Mouse (Mus musculus): ENCODE data around the gene Pcdh15.

Pcdh15 gene

GRCm38 (mm10) chr10:74023091-74023490 lies 923.9 kb downstream of the Pcdh15 start:
- no peak for DNase-seq

- DNase-seq: no peak
Measured at GRCm38 (mm10) chr10:74053059-74053458, 953.9 kb downstream of the Pcdh15 start.

DNA sequence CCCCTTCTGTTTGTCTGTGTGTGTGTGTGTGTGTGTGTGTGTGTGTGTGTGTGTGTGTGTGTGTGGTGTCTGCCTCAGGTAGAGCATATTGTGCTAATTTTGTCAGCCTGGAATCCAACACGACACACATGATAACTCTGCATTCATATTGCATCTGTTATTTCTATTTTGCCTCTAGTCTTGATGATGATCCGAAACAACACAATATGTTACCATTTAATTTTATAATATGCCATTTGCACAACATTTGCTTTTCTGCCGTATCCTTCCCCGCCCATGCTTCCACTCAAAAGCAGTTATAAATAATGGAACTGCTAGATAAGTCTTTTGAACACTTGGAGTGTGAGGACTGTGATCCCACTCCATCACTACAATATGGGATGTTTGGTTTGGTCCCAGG lies 987.5 kb downstream of the Pcdh15 start:
- no peak for DNase-seq

GRCm38 (mm10) chr10:74098296-74098695 lies 999.2 kb downstream of the Pcdh15 start:
- DNase-seq: no peak

DNA sequence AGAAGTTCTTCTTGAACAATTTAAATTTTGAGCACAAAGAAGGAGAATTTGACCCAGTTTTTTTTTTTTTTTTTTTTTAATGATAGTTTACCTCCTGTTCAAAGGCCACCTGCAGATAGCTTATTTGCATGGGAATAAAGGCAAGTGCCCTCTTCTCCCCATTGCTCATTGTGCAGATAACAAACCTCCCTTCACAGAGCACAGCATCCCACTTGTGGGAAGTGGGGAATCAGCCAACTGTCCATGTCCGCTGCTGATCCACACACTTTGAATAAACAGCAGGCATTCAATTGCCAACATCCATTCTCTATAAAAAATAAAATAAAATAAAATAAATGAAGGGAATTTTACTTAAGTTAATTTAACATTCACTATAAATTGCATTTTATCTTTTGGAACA lies 1015.0 kb downstream of the Pcdh15 start:
- no peak for DNase-seq

DNA sequence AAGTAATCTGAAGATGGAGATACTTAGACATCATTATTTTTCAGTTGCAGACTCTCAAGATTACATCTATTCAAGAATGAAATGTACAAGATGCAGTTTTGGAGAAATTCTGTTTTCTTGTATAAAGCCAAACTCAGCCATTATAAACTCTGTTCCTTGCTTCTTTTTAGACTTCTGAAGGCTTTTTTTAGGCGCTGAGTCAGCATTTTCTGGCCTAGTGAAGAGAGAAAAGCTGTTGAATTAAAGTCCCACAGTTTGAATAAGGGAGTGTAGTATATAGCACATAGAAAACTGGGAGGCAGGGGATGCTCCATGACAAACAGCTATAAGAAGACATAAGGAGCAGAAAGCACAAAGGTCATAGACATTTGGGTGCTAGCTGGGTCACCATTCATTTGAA lies 1017.7 kb downstream of the Pcdh15 start:
- no peak for DNase-seq

DNA sequence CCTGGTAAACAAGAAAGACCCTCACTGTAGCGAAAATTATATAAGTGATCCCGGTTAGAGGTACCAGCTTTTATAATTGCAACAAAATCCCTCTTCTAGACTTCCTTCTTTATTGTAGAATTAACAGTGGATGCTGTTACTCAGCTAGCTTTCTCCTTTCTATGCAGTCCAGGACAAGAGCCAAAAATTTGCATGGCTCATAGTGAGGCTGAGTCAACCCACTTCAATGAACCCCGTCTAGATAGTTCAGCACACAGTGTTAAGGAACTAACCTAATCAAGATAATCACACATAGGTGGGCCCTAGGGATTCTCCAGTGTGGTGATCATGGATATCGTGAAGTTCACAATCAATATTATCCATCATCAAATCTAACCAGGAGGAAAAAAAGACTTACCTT lies 1024.3 kb downstream of the Pcdh15 start:
- no peak for DNase-seq

GRCm38 (mm10) chr10:74129192-74129591 lies 1030.0 kb downstream of the Pcdh15 start:
- DNase-seq: no peak

DNA sequence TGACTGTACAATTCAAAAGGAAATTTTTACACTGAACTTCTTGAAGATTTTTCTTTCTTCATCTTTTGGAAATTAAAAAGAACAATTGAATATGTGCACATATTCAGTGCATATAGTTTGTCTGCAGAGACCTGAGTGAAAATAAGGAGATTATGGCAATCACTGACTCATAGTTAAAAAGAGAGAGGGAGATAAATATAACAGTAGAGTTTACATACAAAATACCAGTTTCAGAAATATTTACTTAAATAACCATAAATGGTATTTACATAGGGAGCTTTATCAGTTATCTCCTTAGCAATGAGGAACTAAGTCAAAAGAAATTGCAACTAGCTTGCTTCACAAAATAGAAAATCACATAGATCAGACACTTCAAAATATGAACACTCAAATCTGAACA lies 1030.5 kb downstream of the Pcdh15 start:
- DNase-seq: no peak

DNA sequence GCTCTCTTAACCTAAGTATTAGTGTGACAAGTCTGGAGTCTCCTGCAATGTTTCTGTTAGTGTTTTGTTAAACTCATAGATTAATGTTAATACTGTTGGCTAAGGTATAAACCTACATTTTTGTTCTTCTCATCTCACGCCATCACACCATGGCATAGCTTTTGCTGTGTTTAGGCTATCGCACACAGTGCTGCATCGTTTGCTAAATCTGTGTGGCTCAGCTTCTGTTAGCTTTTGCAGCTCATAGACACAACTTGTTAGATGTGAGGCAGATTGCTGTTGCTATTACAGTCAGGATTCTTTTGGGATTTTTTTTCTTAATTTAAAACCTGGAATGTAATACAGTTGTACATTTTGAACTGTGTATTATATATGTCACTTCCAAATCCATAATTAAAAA lies 1031.7 kb downstream of the Pcdh15 start:
- no peak for DNase-seq

DNA sequence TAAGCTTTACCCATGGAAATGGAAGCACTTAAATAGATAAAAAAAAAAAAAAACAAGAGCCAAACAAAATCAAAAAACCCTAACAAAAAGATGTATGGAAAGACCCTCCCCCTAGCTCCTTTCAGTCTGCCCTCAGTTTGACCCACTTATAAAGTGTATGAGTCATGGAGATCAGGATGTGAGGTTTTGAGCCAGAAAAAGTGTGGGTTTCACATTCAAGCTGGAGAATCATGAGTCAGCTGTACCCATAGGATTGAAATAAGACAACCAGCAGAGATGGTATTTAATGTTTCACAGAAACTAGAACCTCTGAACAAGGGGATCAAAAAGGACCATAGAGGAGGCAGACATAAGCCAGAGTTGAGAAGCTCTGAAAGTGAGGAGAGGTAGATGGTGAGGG lies 1048.8 kb downstream of the Pcdh15 start:
- no peak for DNase-seq

GRCm38 (mm10) chr10:74181921-74182320 lies 1082.8 kb downstream of the Pcdh15 start:
- DNase-seq: no peak

DNA sequence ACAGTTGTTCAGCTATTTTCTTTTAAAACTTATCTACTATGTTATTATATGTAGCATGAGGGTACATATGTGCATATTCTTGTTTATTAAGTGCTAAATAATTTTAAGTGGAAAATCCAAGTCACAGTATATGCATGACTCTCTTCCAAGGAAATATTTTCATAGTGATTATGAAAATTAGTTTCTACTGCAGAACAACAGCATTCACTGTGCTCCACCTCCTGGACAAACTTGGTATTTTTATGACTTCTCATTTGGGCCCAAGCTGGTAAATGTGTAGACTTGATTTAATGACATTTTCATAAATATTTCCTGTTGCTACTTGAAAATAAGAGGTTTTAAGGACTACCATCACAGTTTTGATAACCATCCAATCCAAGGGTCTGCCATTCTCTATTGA lies 1104.5 kb downstream of the Pcdh15 start:
- DNase-seq: peak in 1 of 2 experiments; percentile 8

- no peak for DNase-seq
Measured at GRCm38 (mm10) chr10:74217268-74217667, 1118.1 kb downstream of the Pcdh15 start.

DNA sequence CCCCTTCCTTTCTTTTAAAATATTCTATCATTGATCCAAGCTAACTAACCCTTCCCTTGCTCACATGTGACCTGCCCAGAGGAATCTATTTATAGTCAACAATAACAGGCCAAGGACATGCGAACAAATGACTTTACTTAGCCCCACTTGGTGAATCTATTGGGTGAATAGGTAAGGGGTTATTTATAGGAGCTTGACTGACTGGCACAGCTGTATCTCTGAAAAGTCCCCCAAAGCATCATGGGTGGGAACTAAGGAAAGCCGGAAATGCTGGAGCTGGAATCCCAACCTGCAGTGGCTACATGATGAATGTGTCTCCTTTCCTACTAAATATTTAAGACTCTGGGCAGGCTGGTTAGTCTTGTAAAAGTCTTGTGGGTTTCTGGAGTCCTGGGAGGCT lies 1121.3 kb downstream of the Pcdh15 start:
- no peak for DNase-seq

DNA sequence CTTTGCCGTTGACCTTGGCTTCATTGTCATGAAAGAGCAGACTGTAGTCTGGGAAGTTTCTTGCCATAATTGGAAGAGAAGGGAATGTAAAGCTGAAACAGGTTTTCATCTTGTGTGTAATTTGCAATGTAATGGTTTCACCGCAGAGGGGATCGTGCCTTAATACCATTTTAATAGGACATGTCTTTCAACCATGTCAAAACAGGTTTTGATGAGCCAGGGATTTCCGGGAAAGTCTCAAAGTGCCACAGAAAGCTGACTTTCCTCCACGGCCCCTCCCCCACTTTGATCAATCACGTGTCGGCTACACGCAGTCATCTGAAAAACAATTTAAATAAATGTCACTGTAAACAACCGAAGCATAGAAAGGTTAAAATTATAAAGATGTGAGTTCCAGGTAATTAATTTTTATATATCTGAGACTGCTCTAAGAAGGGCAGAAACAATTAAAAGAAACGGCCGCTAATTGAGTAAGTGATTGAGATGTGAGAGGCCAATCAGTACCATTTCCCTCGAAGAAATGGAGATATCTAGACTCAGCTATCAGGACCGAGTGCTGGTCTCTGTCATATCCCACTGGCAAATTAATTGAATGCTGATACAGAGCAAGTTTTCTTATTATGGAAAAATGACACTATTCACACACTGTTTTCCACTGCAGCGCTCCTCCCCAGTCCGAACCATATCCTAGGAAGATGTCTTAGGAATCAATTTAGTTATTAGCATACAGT lies 1158.7 kb downstream of the Pcdh15 start:
- DNase-seq: no peak

- DNase-seq: no peak
Measured at GRCm38 (mm10) chr10:74258639-74259038, 1159.5 kb downstream of the Pcdh15 start.

DNA sequence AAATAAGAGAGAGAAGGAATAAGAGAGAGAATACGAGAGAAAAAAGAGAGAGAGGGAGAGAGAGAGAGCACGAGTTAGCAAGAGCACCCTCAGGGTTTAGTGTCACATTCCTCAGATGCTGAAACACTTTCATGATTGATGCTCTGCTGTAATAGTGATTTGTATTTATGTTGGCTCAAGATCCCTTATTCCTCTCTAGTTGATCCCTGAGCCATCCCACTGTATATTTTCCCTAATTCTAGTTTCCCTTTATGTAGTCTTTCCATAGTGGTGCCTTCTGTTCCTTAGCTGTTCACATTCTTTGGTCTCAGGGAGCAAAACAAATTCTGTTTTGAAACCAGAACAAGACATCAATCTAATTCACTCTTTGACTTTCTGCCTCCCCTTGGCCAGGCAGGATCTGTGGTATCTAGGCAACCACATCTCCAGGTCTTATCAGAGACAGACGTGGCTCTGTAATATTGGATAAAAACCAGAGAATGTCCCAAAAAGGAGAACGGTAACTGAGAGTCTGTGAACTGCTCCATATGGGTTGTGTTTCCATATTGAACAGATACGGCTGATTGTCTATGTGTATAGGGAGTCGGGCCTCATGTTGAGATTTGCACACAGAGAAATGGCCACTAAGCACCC lies 1170.6 kb downstream of the Pcdh15 start:
- no peak for DNase-seq

- DNase-seq: no peak
Measured at GRCm38 (mm10) chr10:74270894-74271293, 1171.8 kb downstream of the Pcdh15 start.

- no peak for DNase-seq
Measured at GRCm38 (mm10) chr10:74304120-74304519, 1205.0 kb downstream of the Pcdh15 start.

DNA sequence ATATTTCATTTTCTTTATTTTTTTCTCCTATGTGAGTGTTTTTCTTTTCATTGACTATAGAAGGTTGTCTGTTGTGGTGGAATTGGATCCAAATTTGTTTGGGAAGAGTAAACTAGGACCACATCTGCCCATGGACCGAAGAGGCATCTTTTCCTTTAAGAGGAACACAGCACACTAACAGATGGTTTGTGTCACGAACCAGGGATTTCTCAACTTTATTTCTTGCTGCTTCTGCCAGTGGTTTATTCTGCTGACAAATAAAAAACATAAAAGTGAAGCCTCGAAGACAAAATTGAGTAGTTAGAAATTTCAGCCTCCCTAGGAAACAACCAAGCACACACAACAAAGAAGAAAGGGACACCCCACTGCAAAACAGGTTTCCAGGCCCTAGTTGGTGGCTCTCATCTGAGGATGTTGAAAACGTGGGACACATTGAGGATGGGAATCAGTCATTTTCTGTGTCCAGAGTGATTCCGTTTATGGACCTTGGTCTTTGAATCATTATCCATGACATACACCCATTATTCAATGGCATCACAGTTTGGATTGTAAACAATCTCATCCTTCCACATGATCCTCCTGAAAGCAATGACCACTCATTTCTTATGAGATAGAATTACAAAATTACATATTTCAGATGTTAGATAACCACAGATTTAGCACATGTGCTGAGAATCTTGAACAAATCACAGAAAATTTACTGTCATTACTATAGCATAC lies 1206.5 kb downstream of the Pcdh15 start:
- peak in 1 of 2 experiments; percentile 6 for DNase-seq

DNA sequence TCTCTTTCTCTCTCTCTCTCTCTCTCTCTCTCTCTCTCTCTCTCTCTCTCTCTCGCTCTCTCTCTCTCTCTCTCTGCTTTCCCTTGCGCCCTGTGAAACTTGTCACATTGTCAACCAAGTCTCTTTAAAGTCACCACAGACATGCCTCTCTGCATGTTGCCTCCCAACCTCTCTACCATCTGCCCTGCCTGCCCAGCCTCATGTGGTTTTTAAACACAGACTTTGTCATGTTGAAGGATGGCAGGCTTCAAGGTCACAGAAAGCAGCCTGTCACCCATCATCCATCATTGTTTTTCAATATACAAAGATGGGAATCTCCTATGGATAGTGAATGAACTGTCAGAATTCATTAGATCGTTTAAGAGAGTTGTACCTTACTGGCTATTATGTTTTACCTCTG lies 1207.9 kb downstream of the Pcdh15 start:
- DNase-seq: no peak

- no peak for DNase-seq
Measured at GRCm38 (mm10) chr10:74316091-74316490, 1216.9 kb downstream of the Pcdh15 start.

DNA sequence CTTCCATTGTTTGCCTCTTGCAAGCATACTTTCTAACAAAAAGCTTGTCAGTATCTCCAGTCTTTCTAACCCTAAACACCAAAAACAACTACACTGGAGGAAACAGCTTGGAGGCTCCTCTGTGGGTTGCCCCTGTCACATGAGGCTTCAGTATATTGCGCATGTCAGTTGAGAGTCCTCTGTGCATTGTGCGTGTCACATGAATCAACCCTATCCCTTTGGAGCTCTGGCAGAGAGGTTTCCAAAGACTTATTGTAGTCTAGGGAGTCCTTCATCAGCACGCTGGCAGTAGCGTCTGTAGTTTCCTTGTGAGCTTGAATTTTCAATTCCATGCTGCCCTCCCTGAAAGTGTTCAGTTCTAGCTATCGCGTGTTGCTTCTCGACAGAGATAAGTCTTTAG lies 1236.3 kb downstream of the Pcdh15 start:
- DNase-seq: no peak
